Mouse (Mus musculus) liver, embryonic 15.5 days (tissue): ENCODE results near the gene Sept9. TPM values are rescaled to one million over a fixed set of nuclear protein-coding genes. Genes with fewer than 3 reads are reported as not detected.

Experiments used
- ATAC-seq: fragments of 200-750 bp; cut with Nextera tagmentation; 2 replicates; pipeline ENCODE4 v1.8.0; 2017; ENCODE audit warnings: moderate number of reproducible peaks, mild to moderate bottlenecking, moderate library complexity; ENCODE audit not compliant: insufficient read depth
- H3K27ac ChIP-seq: fragments of 300-500 bp; sonication (generic); replicated peaks from 2 replicates; pipeline ENCODE4 v1.5.1; 2015; ENCODE audit warnings: mild to moderate bottlenecking, inconsistent platforms
- H3K27me3 ChIP-seq: fragments of 300-500 bp; sonication (generic); 2 replicates; pipeline ENCODE4 v1.6.1; 2015; ENCODE audit warnings: mild to moderate bottlenecking, inconsistent platforms
- H3K36me3 ChIP-seq: fragments of 300-500 bp; sonication (generic); replicated peaks from 2 replicates; pipeline ENCODE4 v1.6.1; 2015; ENCODE audit warnings: moderate library complexity, mild to moderate bottlenecking, inconsistent platforms
- H3K4me1 ChIP-seq: fragments of 300-500 bp; sonication (generic); replicated peaks from 2 replicates; pipeline ENCODE4 v1.6.1; 2015; ENCODE audit warnings: inconsistent platforms
- H3K4me2 ChIP-seq: fragments of 300-500 bp; sonication (generic); 2 replicates; pipeline ENCODE4 v1.6.1; 2015; ENCODE audit warnings: moderate library complexity, mild to moderate bottlenecking, inconsistent platforms
- H3K4me3 ChIP-seq: fragments of 300-500 bp; sonication (generic); replicated peaks from 2 replicates; pipeline ENCODE4 v1.5.1; 2015; ENCODE audit warnings: mild to moderate bottlenecking, inconsistent platforms
- H3K9ac ChIP-seq: fragments of 300-500 bp; sonication (generic); 2 replicates; pipeline ENCODE4 v1.6.1; 2015; ENCODE audit warnings: moderate library complexity, mild to moderate bottlenecking, inconsistent platforms
- H3K9me3 ChIP-seq: fragments of 300-500 bp; sonication (generic); replicated peaks from 2 replicates; pipeline ENCODE4 v1.6.1; 2016; ENCODE audit warnings: inconsistent platforms
- WGBS: fragments of 180-500 bp; shearing (Covaris S2); methylation state at CpG from one replicate; pipeline ENCODE4 v1.1.7; 2015; ENCODE audit warnings: mixed read lengths; ENCODE audit not compliant: insufficient replicate concordance; 5-methylcytosine and 5-hydroxymethylcytosine counted together
- polyA plus RNA-seq: library from polyadenylated mRNA; unstranded; fragments of >200 nt; fragmentation: Nextera tagmentation; extraction: Ambion mirVana; gene quantifications from 2 replicates; pipeline ENCODE4 v1.2.1, GENCODE M21; 2015

Sept9 gene
- polyA plus RNA-seq, 1 experiment from 2014 or later = 41.0 TPM

DNA sequence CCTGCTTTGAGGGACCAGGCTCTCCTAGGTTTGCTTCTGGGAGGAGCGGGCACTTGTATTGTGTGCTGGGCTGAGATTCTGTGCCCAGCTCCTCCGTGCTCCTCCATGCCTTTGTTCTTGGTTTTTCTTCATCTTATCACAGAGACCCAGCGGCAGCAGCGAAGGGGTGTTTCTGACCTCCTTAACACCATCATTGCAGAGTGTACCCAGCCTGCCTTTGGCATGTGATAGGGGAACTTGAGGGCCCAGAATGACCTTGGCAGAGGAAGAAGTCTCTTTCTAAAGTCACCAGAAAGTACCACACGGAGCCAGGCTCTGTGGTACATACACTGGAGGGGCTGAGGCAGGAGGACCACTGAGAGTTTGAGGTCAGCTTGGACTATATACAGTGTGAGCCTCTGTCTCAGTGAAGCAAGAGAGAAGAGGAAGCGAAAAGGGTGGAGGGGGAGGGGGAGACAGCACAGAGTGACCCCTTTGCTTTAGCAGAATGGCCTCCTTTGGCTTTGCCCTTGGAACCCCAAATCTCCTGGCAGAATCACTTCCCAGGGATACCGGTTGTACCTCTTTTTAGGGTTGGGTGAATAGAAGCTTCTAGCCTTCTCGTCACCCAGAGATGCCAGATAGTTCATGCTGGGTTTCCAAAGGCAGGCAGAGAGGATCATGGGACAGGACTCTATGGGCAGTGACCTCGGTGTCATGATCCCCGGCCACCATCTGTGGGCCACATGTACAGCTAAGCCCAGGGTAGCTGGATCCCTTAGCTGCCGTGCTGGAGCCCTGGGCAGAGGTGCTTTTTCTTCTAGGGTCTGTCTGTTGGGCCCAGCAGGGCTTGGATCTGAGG is 83.8 kb downstream of the Sept9 start:
- H3K4me2 ChIP-seq = no peak overlapping the region
- H3K27ac ChIP-seq = no peak overlapping the region
- peaks cover 56% of the 10 kb centered on the region for H3K4me1 ChIP-seq
- no peaks in the 10 kb centered on the region for H3K36me3 ChIP-seq
- H3K27me3 ChIP-seq = no peaks in the 10 kb centered on the region
- no peak for ATAC-seq
- no peak overlapping the region for H3K9ac ChIP-seq
- H3K9me3 ChIP-seq = no peaks in the 10 kb centered on the region
- no peak overlapping the region for H3K4me3 ChIP-seq
- WGBS = 47% methylated on average over 11 of the region's 11 CpGs

GRCm38 (mm10) chr11:117283889-117284450 is 84.5 kb downstream of the Sept9 start:
- Histone ChIP-seq H3K4me1 (peaks cover 52% of the 10 kb centered on the region), H3K9me3 (no peaks in the 10 kb centered on the region), H3K4me3 (no peak overlapping the region), H3K4me2 (no peak overlapping the region), H3K27me3 (no peaks in the 10 kb centered on the region), H3K9ac (no peak overlapping the region), H3K36me3 (no peaks in the 10 kb centered on the region), H3K27ac (no peak overlapping the region)
- ATAC-seq = no peak
- WGBS = 58% methylated on average over 6 of the region's 6 CpGs

DNA sequence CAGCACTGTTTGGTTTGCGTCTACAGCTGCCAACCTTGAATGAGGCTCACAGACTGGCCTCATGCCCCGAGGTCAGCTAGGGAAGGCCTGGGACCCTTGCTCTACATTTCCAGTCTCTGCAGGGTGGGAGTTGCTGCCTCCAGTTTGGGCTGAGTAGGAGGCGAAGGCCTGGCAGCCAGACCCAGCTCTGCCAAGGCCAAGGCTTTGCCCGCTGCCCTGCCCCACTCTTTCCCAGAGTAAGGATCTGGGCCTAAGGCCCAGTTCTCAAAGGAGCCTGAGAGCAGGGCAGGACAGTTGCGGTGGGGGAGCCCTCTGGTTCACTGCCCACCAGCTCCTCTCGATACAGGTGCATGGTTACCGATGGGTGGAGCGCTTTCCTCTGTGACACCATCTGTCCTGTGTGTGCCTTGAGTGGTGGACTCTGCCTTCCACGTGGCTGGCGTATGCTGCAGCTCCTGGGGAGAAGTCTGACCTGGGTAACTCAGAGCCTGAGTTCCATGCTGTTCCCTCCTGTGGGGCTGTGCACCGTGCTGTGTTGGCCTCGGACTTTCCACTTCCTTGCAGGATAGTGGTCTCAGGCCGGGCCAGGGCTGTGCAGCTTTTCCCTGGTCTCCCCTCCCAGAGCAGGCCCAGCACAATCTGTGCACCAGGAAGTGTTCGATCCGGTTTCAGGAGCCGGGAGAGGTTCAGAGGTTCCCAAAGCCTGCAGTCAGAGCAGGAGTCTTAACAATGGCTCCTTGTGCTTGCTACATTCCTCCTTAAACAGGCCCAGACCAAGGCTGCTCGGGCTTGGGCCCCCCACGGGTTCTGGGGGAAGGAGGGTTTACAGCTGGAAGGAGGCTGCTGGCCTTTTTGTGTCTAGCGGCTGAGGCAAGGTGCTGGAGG is 85.5 kb downstream of the Sept9 start:
- H3K36me3 ChIP-seq = no peaks in the 10 kb centered on the region
- H3K27ac ChIP-seq = no peak overlapping the region
- H3K9me3 ChIP-seq = no peaks in the 10 kb centered on the region
- no peak overlapping the region for H3K4me2 ChIP-seq
- peak; percentile 34; the same call in 1 of the 2 replicates for ATAC-seq
- H3K4me1 ChIP-seq = peaks cover 45% of the 10 kb centered on the region
- 67% methylated on average over 19 of the region's 19 CpGs for WGBS
- H3K4me3 ChIP-seq = no peak overlapping the region
- no peak overlapping the region for H3K9ac ChIP-seq
- H3K27me3 ChIP-seq = no peaks in the 10 kb centered on the region

DNA sequence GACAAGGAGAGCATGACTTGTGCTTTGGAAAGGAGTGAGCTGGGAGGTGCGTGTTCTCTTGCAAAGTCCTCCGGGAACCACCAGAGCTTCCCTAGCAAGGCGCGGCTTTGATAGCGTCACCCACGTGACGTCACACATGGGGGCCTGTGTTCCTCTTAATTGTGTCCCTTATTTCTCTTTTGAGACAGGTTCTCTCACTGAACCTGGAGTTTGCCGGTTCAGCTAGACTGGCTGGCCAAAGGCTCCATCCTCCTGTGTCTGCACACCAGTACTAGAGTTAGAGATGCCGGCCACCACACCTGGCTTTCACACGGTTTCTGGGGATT is 86.1 kb downstream of the Sept9 start:
- Histone ChIP-seq H3K27ac (no peak overlapping the region), H3K9me3 (no peaks in the 10 kb centered on the region), H3K27me3 (no peaks in the 10 kb centered on the region), H3K4me3 (no peak overlapping the region), H3K4me2 (no peak overlapping the region), H3K4me1 (peaks cover 39% of the 10 kb centered on the region), H3K9ac (no peak overlapping the region), H3K36me3 (peaks cover 1% of the 10 kb centered on the region; the same call in 1 of the 2 replicates)
- 84% methylated on average over 10 of the region's 10 CpGs for WGBS
- ATAC-seq = no peak

- WGBS = 51% methylated on average over 3 of the region's 3 CpGs
- no peaks in the 10 kb centered on the region for H3K9me3 ChIP-seq
These were observed 88.3 kb downstream of the Sept9 start for GRCm38 (mm10) chr11:117287792-117288191.

GRCm38 (mm10) chr11:117288765-117289164 is 89.3 kb downstream of the Sept9 start:
- Histone ChIP-seq H3K27me3 (no peaks in the 10 kb centered on the region), H3K4me2 (no peak overlapping the region), H3K4me1 (peaks cover 22% of the 10 kb centered on the region), H3K4me3 (no peak overlapping the region), H3K27ac (no peak overlapping the region), H3K36me3 (peaks cover 8% of the 10 kb centered on the region; the same call in 1 of the 2 replicates), H3K9me3 (no peaks in the 10 kb centered on the region), H3K9ac (no peak overlapping the region)
- 70% methylated on average over 8 of the region's 8 CpGs for WGBS
- no peak for ATAC-seq

More at GRCm38 (mm10) chr11:117287792-117288191, 88.3 kb downstream of the Sept9 start:
- Histone ChIP-seq H3K36me3 (peaks cover 8% of the 10 kb centered on the region; the same call in 1 of the 2 replicates), H3K4me1 (peaks cover 32% of the 10 kb centered on the region), H3K27ac (no peak overlapping the region), H3K27me3 (no peaks in the 10 kb centered on the region), H3K4me3 (no peak overlapping the region), H3K9ac (no peak overlapping the region), H3K4me2 (no peak overlapping the region)
- no peak for ATAC-seq

DNA sequence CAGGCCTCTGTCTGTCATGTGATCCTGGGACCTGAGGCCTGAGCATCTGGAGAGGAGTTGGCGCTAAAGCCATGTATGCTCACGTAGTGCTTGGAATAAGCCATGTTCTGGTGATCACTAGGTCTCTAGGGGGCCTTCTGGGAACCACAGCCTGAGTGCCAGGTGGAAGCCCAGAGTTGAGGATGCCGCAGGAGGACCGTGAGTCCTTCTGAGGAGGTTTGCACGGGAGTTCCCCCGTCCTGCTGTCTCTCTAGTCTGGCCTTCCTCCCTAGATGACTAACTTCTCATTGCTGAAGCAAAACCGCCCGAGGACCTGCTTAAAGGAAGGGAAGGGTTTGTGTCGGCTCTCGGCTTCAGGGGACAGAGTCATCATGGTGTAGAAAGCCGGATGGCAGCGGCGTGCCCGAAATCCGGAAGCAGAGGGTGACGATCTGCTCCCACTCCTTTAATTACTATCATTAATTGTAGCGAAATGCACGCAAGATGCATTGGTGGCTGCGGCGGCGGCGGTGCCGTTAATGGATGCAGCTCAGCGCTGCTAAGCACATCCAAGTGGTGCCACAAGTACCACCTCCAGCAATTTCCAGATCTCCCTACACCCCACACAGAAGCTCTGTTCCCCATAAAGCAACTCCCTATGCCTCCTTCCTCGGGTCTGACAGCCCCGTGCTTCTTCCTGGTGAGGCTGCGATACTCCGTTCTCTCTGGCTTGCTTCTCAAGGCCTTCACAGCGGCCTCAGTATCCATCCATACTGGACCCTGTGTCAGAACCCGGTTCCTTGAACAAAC is 92.0 kb downstream of the Sept9 start:
- Histone ChIP-seq H3K4me2 (no peak overlapping the region), H3K4me3 (no peak overlapping the region), H3K9me3 (no peaks in the 10 kb centered on the region), H3K36me3 (peaks cover 8% of the 10 kb centered on the region; the same call in 1 of the 2 replicates), H3K9ac (no peak overlapping the region), H3K4me1 (peaks cover 7% of the 10 kb centered on the region; the same call in 1 of the 2 replicates), H3K27me3 (no peaks in the 10 kb centered on the region), H3K27ac (no peak overlapping the region)
- WGBS = 75% methylated on average over 30 of the region's 30 CpGs
- no peak for ATAC-seq

GRCm38 (mm10) chr11:117292446-117292845 is 93.0 kb downstream of the Sept9 start:
- Histone ChIP-seq H3K9ac (no peak overlapping the region), H3K4me2 (no peak overlapping the region), H3K4me3 (no peak overlapping the region), H3K27me3 (no peaks in the 10 kb centered on the region), H3K9me3 (no peaks in the 10 kb centered on the region), H3K4me1 (peaks cover 7% of the 10 kb centered on the region; the same call in 1 of the 2 replicates), H3K27ac (no peak overlapping the region), H3K36me3 (peaks cover 8% of the 10 kb centered on the region; the same call in 1 of the 2 replicates)
- ATAC-seq = no peak
- WGBS = 19% methylated on average over 11 of the region's 11 CpGs

DNA sequence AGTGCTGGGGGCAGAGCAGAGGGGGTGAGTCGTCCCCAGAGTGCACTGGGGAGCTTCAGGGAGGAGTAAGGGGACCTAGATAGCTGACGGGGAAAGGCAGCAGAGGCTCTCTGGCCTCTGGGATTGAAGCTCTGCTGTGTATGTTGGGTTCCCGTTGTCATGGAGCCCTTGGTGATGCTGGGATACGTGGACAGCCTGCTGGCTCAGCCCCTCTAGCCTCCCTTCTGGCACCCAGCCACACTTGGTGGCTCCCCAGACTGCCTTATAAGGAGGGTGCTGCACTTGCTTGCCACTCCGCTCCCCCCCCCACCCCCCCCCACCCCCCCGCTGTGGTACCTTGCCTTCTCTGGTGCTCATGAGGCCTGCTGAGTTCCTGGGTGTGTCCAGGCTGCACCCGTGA is 95.8 kb downstream of the Sept9 start:
- no peak for ATAC-seq
- H3K9ac ChIP-seq = no peak overlapping the region

GRCm38 (mm10) chr11:117296116-117296499 is 96.6 kb downstream of the Sept9 start:
- no peak overlapping the region for H3K27ac ChIP-seq
- H3K4me2 ChIP-seq = no peak overlapping the region
- H3K9ac ChIP-seq = no peak overlapping the region
- no peaks in the 10 kb centered on the region for H3K27me3 ChIP-seq
- no peak overlapping the region for H3K4me3 ChIP-seq
- WGBS = 72% methylated on average over 4 of the region's 4 CpGs
- peaks cover 7% of the 10 kb centered on the region; the same call in 1 of the 2 replicates for H3K4me1 ChIP-seq
- no peaks in the 10 kb centered on the region for H3K9me3 ChIP-seq
- 0 out of 2 replicates have a peak, but pooled peaks cover 7% of the 10 kb centered on the region for H3K36me3 ChIP-seq
- ATAC-seq = no peak

More for the DNA sequence above, 95.8 kb downstream of the Sept9 start:
- H3K27me3 ChIP-seq = no peaks in the 10 kb centered on the region
- H3K27ac ChIP-seq = no peak overlapping the region
- 51% methylated on average over 7 of the region's 7 CpGs for WGBS
- H3K4me1 ChIP-seq = peaks cover 7% of the 10 kb centered on the region; the same call in 1 of the 2 replicates
- H3K4me3 ChIP-seq = no peak overlapping the region
- H3K9me3 ChIP-seq = no peaks in the 10 kb centered on the region
- H3K36me3 ChIP-seq = peaks cover 11% of the 10 kb centered on the region; the same call in 1 of the 2 replicates
- no peak overlapping the region for H3K4me2 ChIP-seq
